Mouse (Mus musculus): ENCODE measurements around the gene Faf1. TPM values are rescaled to one million over a fixed set of nuclear protein-coding genes. Genes with fewer than 3 reads are reported as not detected.

The Faf1 gene
- total and polyA plus RNA-seq, 3 experiments, result 34.9 to 52.8 (median 38.2) TPM

GRCm38 (mm10) chr4:109806408-109806807 lies 130.0 kb downstream of the Faf1 start:
- no peaks in the 10 kb centered on the region for H3K79me2 ChIP-seq (replicated peaks; ENCODE audit: control insufficient read depth, extremely low read depth, insufficient read depth, poor library complexity, severe bottlenecking)
- DNase-seq (ENCODE audit: extremely low read depth), result no peak
- H3K27ac ChIP-seq (ENCODE audit: insufficient read depth, low read depth), result no peak overlapping the region
- peaks cover 0 to 4% of the 10 kb centered on the region in 2 experiments for H3K36me3 ChIP-seq (replicated peaks in 1 of 2; ENCODE audit: control insufficient read depth in 1 of 2, insufficient read depth in 1 of 2, low read length in 1 of 2)
- no peaks in the 10 kb centered on the region for H3K9me3 ChIP-seq (replicated peaks; ENCODE audit: low read length)
- no peaks in the 10 kb centered on the region for H3K27me3 ChIP-seq (replicated peaks)
- H3K9ac ChIP-seq (ENCODE audit: insufficient read depth, low read depth), result no peak overlapping the region
- no peak overlapping the region for H3K4me3 ChIP-seq (replicated peaks in 1 of 3; ENCODE audit: low read depth in 2 of 3, low read length in 2 of 3, poor library complexity in 1 of 3)
- no peak overlapping the region for H3K4me2 ChIP-seq (ENCODE audit: insufficient read depth, low read depth, poor library complexity, severe bottlenecking)
- H3K4me1 ChIP-seq (ENCODE audit: control insufficient read depth in 1 of 2, insufficient read depth in 2 of 2), result peaks cover 0 to 7% of the 10 kb centered on the region in 2 experiments; a peak in 2 of 4 replicates
- dilution Hi-C loops (cut with MboI; ENCODE audit: extremely low pct_ligation_motif_present, extremely low pct_unique_long_range_greater_than_20kb, low sequenced_read_pairs), result no loop called here
- TF ChIP-seq KAT2A (IDR thresholded peaks at IDR 0.05; ENCODE audit: insufficient replicate concordance, low read length), result no peak
- TF ChIP-seq MEF2A (IDR thresholded peaks at IDR 0.05; ENCODE audit: borderline replicate concordance, low read depth, low read length), result no peak
- no peak for TF ChIP-seq GABPA (IDR thresholded peaks at IDR 0.05; ENCODE audit: insufficient replicate concordance, low read depth, low read length)
- TF ChIP-seq MAZ (IDR thresholded peaks at IDR 0.05; ENCODE audit: low read depth, low read length), result no peak
- no peak for TF ChIP-seq UBTF (IDR thresholded peaks at IDR 0.05; ENCODE audit: low read depth, low read length)
- no peak for TF ChIP-seq SIN3A (IDR thresholded peaks at IDR 0.05; ENCODE audit: low read length)
- TF ChIP-seq EP300 (IDR thresholded peaks at IDR 0.05; ENCODE audit: low read length), result no peak
- no peak for TF ChIP-seq RAD21 (IDR thresholded peaks at IDR 0.05; ENCODE audit: low read depth, low read length)
- no peak for TF ChIP-seq TCF12 (IDR thresholded peaks at IDR 0.05; ENCODE audit: low read depth, low read length)
- in situ Hi-C loops (cut with MboI; ENCODE audit: low pct_ligation_motif_present, low pct_unique_long_range_greater_than_20kb, low sequenced_read_pairs), result no loop called here

- in situ Hi-C loops (cut with MboI; ENCODE audit: low pct_ligation_motif_present, low pct_unique_long_range_greater_than_20kb, low sequenced_read_pairs) (no loop called here), dilution Hi-C loops (cut with MboI; ENCODE audit: extremely low pct_ligation_motif_present, extremely low pct_unique_long_range_greater_than_20kb, low sequenced_read_pairs) (no loop called here)
- DNase-seq (ENCODE audit: extremely low read depth), result no peak
- H3K27me3 ChIP-seq (replicated peaks), result no peaks in the 10 kb centered on the region
- no peak overlapping the region for H3K4me2 ChIP-seq (ENCODE audit: insufficient read depth, low read depth, poor library complexity, severe bottlenecking)
- no peak for TF ChIP-seq CTCF (conservative IDR thresholded peaks at IDR 0.05 in 1 of 2, IDR thresholded peaks at IDR 0.05 in 1 of 2; ENCODE audit: low read depth in 2 of 2, low read length in 2 of 2)
- no peak overlapping the region for H3K4me3 ChIP-seq (replicated peaks in 1 of 3; ENCODE audit: low read depth in 2 of 3, low read length in 2 of 3, poor library complexity in 1 of 3)
- no peak overlapping the region for H3K27ac ChIP-seq (ENCODE audit: insufficient read depth, low read depth)
- H3K9ac ChIP-seq (ENCODE audit: insufficient read depth, low read depth), result no peak overlapping the region
- H3K4me1 ChIP-seq (ENCODE audit: control insufficient read depth in 1 of 2, insufficient read depth in 2 of 2), result peaks cover 0 to 9% of the 10 kb centered on the region in 2 experiments; a peak in 2 of 4 replicates
- no peaks in the 10 kb centered on the region for H3K79me2 ChIP-seq (replicated peaks; ENCODE audit: control insufficient read depth, extremely low read depth, insufficient read depth, poor library complexity, severe bottlenecking)
- peaks cover 0 to 2% of the 10 kb centered on the region in 2 experiments for H3K36me3 ChIP-seq (replicated peaks in 1 of 2; ENCODE audit: control insufficient read depth in 1 of 2, insufficient read depth in 1 of 2, low read length in 1 of 2)
- no peaks in the 10 kb centered on the region for H3K9me3 ChIP-seq (replicated peaks; ENCODE audit: low read length)
These were observed 138.8 kb downstream of the Faf1 start for GRCm38 (mm10) chr4:109815161-109815560.

GRCm38 (mm10) chr4:109815592-109815991 lies 139.2 kb downstream of the Faf1 start:
- H3K27ac ChIP-seq (ENCODE audit: insufficient read depth, low read depth), result no peak overlapping the region
- peak; percentile 16 for DNase-seq (ENCODE audit: extremely low read depth)
- H3K4me2 ChIP-seq (ENCODE audit: insufficient read depth, low read depth, poor library complexity, severe bottlenecking), result no peak overlapping the region
- in situ Hi-C loops (cut with MboI; ENCODE audit: low pct_ligation_motif_present, low pct_unique_long_range_greater_than_20kb, low sequenced_read_pairs), result no loop called here
- H3K9ac ChIP-seq (ENCODE audit: insufficient read depth, low read depth), result no peak overlapping the region
- no peaks in the 10 kb centered on the region for H3K79me2 ChIP-seq (replicated peaks; ENCODE audit: control insufficient read depth, extremely low read depth, insufficient read depth, poor library complexity, severe bottlenecking)
- peaks cover 0 to 9% of the 10 kb centered on the region in 2 experiments; a peak in 2 of 4 replicates for H3K4me1 ChIP-seq (ENCODE audit: control insufficient read depth in 1 of 2, insufficient read depth in 2 of 2)
- dilution Hi-C loops (cut with MboI; ENCODE audit: extremely low pct_ligation_motif_present, extremely low pct_unique_long_range_greater_than_20kb, low sequenced_read_pairs), result no loop called here
- H3K4me3 ChIP-seq (replicated peaks in 1 of 3; ENCODE audit: low read depth in 2 of 3, low read length in 2 of 3, poor library complexity in 1 of 3), result no peak overlapping the region
- H3K36me3 ChIP-seq (replicated peaks in 1 of 2; ENCODE audit: control insufficient read depth in 1 of 2, insufficient read depth in 1 of 2, low read length in 1 of 2), result peaks cover 0 to 2% of the 10 kb centered on the region in 2 experiments
- TF ChIP-seq CHD1 (IDR thresholded peaks at IDR 0.05; ENCODE audit: low read depth, low read length) (no peak), MEF2A (IDR thresholded peaks at IDR 0.05; ENCODE audit: borderline replicate concordance, low read depth, low read length) (no peak), MAFK (IDR thresholded peaks at IDR 0.05; ENCODE audit: insufficient replicate concordance, low read length) (no peak), TBP (conservative IDR thresholded peaks at IDR 0.05; ENCODE audit: low read depth, low read length) (no peak), ELF1 (IDR thresholded peaks at IDR 0.05; ENCODE audit: low read depth, low read length) (no peak), MAZ (IDR thresholded peaks at IDR 0.05; ENCODE audit: low read depth, low read length) (no peak), CHD2 (IDR thresholded peaks at IDR 0.05; ENCODE audit: low read length) (no peak), ZC3H11A (IDR thresholded peaks at IDR 0.05; ENCODE audit: low read depth, low read length) (no peak), UBTF (IDR thresholded peaks at IDR 0.05; ENCODE audit: low read depth, low read length) (no peak), SIN3A (IDR thresholded peaks at IDR 0.05; ENCODE audit: low read length) (no peak), ZMIZ1 (IDR thresholded peaks at IDR 0.05; ENCODE audit: low read depth, low read length) (no peak), CTCF (conservative IDR thresholded peaks at IDR 0.05 in 1 of 2, IDR thresholded peaks at IDR 0.05 in 1 of 2; ENCODE audit: low read depth in 2 of 2, low read length in 2 of 2) (no peak)
- H3K9me3 ChIP-seq (replicated peaks; ENCODE audit: low read length), result no peaks in the 10 kb centered on the region
- H3K27me3 ChIP-seq (replicated peaks), result no peaks in the 10 kb centered on the region
